Mouse (Mus musculus): ENCODE results near the gene Lasp1. TPM values are rescaled to one million over a fixed set of nuclear protein-coding genes. Genes with fewer than 3 reads are reported as not detected.
A peak's percentile ranks its signal among the peaks of the same experiment; 100 is the strongest.

Lasp1 gene
- polyA plus RNA-seq, 1 experiment from 2014 or later: 141 TPM

DNA sequence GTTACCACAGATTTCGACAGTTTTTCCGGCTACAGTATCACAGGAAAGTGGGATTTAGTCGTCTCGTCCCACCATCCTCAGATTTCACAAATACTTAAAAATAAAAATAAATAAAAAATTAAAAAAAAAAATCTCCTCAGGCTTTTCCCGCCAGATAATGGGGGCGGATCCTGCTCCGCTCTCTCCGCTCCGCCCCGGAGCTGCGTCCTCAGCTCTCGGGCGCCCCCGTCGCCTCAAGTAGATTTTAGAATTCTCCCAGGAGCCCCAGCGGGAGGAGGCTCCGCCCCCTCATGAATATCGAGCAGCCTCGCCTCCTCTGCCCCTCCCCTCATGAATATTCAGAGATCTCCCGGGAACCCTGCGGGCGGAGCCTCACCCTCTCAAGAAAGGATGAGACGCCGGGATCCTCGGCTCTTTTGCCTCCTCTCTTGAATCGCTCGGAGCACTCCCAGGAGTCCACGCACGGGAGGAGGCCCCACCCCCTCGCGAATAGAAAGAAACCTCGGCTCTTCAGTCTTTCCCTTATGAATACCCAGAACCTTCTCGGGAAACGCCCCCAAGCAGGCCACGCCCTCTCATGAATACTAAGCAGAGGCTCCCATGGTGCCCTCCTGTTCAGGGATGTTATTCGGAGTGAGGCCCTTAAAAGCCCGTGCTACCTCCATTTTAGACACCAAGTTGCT is 85.3 kb downstream of the Lasp1 start, which contains the start of gene Fbxo47:
Gene Fbxo47 (minus strand): TSS at position 237 of the 683 bp plus-strand sequence.
- WGBS: under 1% methylated on average over 37 of the region's 37 CpGs
- peak within 1 kb of the TSS; percentile 90 for H3K27ac ChIP-seq (ENCODE audit: low read length)
- H3K4me2 ChIP-seq (ENCODE audit: low read depth, low read length): peak within 1 kb of the TSS; percentile 62
- no peaks in the 10 kb centered on the region for H3K9me3 ChIP-seq (ENCODE audit: control insufficient read depth, low read length)
- H3K4me3 ChIP-seq (ENCODE audit: low read length): peak within 1 kb of the TSS; percentile 70
- no peaks in the 10 kb centered on the region for H3K27me3 ChIP-seq (replicated peaks; ENCODE audit: control insufficient read depth, insufficient read depth, low read length)
- no peaks in the 10 kb centered on the region for H3K36me3 ChIP-seq (ENCODE audit: control insufficient read depth, insufficient read depth, low read length)
- H3K9ac ChIP-seq (ENCODE audit: low read depth, low read length): peak within 1 kb of the TSS; percentile 72
- peak; percentile 95 for ATAC-seq
- H3K4me1 ChIP-seq (ENCODE audit: control insufficient read depth, insufficient read depth, low read length): no peaks in the 10 kb centered on the region

DNA sequence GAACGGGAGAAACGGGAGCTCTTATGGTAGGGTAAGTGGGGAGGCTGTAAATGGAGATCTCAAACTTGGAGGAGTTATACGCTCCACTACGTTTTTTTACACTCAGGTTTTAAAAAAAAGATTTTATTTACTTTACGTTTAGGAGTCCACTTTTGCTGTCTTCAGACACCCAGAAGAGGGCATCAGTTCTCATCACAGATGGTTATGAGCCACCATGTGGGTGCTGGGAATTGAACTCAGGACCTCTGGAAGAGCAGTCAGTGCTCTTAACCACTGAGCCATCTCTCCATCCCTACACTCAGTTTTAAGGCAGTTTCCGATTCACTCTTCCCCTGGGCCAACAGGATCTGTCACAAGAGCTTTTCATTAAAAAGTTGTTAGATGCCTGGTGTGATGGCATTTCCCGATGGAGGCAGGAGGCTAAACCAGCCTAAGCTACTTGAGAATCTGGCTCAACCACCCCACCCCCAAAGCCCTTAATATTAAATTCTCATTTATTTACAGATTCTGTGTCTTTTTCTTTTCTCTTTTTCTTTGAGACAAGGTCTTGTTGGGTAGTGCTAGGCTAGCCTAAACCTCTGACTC is 85.9 kb downstream of the Lasp1 start:
- peak overlapping the region; percentile 62 for H3K4me2 ChIP-seq (ENCODE audit: low read depth, low read length)
- H3K9ac ChIP-seq (ENCODE audit: low read depth, low read length): peak overlapping the region; percentile 72
- peak overlapping the region; percentile 70 for H3K4me3 ChIP-seq (ENCODE audit: low read length)
- H3K36me3 ChIP-seq (ENCODE audit: control insufficient read depth, insufficient read depth, low read length): no peaks in the 10 kb centered on the region
- no peaks in the 10 kb centered on the region for H3K27me3 ChIP-seq (replicated peaks; ENCODE audit: control insufficient read depth, insufficient read depth, low read length)
- H3K27ac ChIP-seq (ENCODE audit: low read length): peak overlapping the region; percentile 85
- peak; percentile 16 for ATAC-seq
- 27% methylated on average over 7 of the region's 7 CpGs for WGBS
- H3K4me1 ChIP-seq (ENCODE audit: control insufficient read depth, insufficient read depth, low read length): no peaks in the 10 kb centered on the region
- H3K9me3 ChIP-seq (ENCODE audit: control insufficient read depth, low read length): no peaks in the 10 kb centered on the region

DNA sequence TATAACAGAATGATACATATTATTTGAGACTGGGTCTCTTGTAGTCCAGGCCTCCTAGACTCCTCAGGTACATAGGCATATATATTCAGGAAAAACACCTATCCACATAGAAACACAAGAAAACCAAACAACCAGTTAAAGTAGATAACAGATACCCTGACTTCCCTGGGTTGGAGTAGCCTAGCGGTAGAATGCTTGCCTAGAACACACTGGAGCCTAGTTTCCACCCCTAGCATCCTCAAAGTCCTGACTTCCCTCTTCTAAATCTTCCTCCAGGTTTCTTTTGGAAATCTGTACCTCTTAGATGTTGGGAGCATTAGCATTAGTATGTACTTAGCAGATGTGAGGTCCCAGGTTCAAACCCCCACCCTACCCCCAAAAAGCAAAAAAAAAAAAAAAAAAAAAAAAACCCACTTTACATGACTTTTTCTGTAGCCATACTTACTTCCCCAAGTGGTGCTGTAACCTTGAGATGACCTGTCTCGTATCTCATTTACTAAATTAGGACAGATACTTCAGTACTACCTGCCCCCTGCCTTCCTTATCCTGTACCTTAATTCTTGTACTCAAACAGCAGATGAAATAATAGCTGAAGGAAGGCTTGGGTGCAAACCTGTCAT is 86.6 kb downstream of the Lasp1 start:
- WGBS: 98% methylated on average over 2 of the region's 2 CpGs
- H3K27ac ChIP-seq (ENCODE audit: low read length): no peak overlapping the region
- no peaks in the 10 kb centered on the region for H3K36me3 ChIP-seq (ENCODE audit: control insufficient read depth, insufficient read depth, low read length)
- H3K9me3 ChIP-seq (ENCODE audit: control insufficient read depth, low read length): no peaks in the 10 kb centered on the region
- no peaks in the 10 kb centered on the region for H3K4me1 ChIP-seq (ENCODE audit: control insufficient read depth, insufficient read depth, low read length)
- no peak overlapping the region for H3K4me2 ChIP-seq (ENCODE audit: low read depth, low read length)
- H3K27me3 ChIP-seq (replicated peaks; ENCODE audit: control insufficient read depth, insufficient read depth, low read length): no peaks in the 10 kb centered on the region
- no peak overlapping the region for H3K9ac ChIP-seq (ENCODE audit: low read depth, low read length)
- ATAC-seq: no peak
- no peak overlapping the region for H3K4me3 ChIP-seq (ENCODE audit: low read length)

Other genes with a start within 250 kb of the Lasp1 start
- gene Srcin1, start 222.8 kb upstream of the Lasp1 start, polyA plus RNA-seq (2015; fragmentation: Nextera tagmentation; extraction: Ambion mirVana): 0.10 and 0.12 TPM in 2 replicates
- 1.1 and 1.3 TPM in 2 replicates for gene Epop, start 169.3 kb upstream of the Lasp1 start, polyA plus RNA-seq (2015; fragmentation: Nextera tagmentation; extraction: Ambion mirVana)
- gene Mllt6, start 135.6 kb upstream of the Lasp1 start, polyA plus RNA-seq (2015; fragmentation: Nextera tagmentation; extraction: Ambion mirVana): 2.2 and 2.6 TPM in 2 replicates
- 120 and 135 TPM in 2 replicates for gene Cisd3, start 113.2 kb upstream of the Lasp1 start, polyA plus RNA-seq (2015; fragmentation: Nextera tagmentation; extraction: Ambion mirVana)
- 11.9 and 12.1 TPM in 2 replicates for gene Pcgf2, start 98.5 kb upstream of the Lasp1 start, polyA plus RNA-seq (2015; fragmentation: Nextera tagmentation; extraction: Ambion mirVana)
- gene Psmb3, start 95.6 kb upstream of the Lasp1 start, polyA plus RNA-seq (2015; fragmentation: Nextera tagmentation; extraction: Ambion mirVana): 419 and 429 TPM in 2 replicates
- 0.71 and 0.86 TPM in 2 replicates for gene Pip4k2b, start 54.3 kb upstream of the Lasp1 start, polyA plus RNA-seq (2015; fragmentation: Nextera tagmentation; extraction: Ambion mirVana)
- 11.1 and 11.9 TPM in 2 replicates for gene Cwc25, start 32.4 kb upstream of the Lasp1 start, polyA plus RNA-seq (2015; fragmentation: Nextera tagmentation; extraction: Ambion mirVana)
- not detected in 2 replicates for gene 1700001P01Rik, start 23.1 kb upstream of the Lasp1 start, polyA plus RNA-seq (2015; fragmentation: Nextera tagmentation; extraction: Ambion mirVana)
- 466 and 491 TPM in 2 replicates for gene Rpl23, start 16.6 kb upstream of the Lasp1 start, polyA plus RNA-seq (2015; fragmentation: Nextera tagmentation; extraction: Ambion mirVana)
- 4.1 TPM in 2 replicates for gene B230217C12Rik, start 41.8 kb downstream of the Lasp1 start, polyA plus RNA-seq (2015; fragmentation: Nextera tagmentation; extraction: Ambion mirVana)
- 0.26 and 0.78 TPM in 2 replicates for gene Fbxo47, start 85.2 kb downstream of the Lasp1 start, polyA plus RNA-seq (2015; fragmentation: Nextera tagmentation; extraction: Ambion mirVana)
- 0.34 and 0.65 TPM in 2 replicates for gene Plxdc1, start 187.4 kb downstream of the Lasp1 start, polyA plus RNA-seq (2015; fragmentation: Nextera tagmentation; extraction: Ambion mirVana)
- gene Arl5c, start 197.2 kb downstream of the Lasp1 start, polyA plus RNA-seq (2015; fragmentation: Nextera tagmentation; extraction: Ambion mirVana): 9.0 and 9.9 TPM in 2 replicates
- gene Cacnb1, start 224.0 kb downstream of the Lasp1 start, polyA plus RNA-seq (2015; fragmentation: Nextera tagmentation; extraction: Ambion mirVana): 5.1 TPM in 2 replicates
- gene Rpl19, start 227.7 kb downstream of the Lasp1 start, polyA plus RNA-seq (2015; fragmentation: Nextera tagmentation; extraction: Ambion mirVana): 990 and 1,058 TPM in 2 replicates